Mouse (Mus musculus) kidney, postnatal 0 days (tissue): ENCODE data around the gene Man1c1. TPM values are rescaled to one million over a fixed set of nuclear protein-coding genes. Genes with fewer than 3 reads are reported as not detected.

Experiments used
- ATAC-seq: fragments of 200-750 bp; cut with Nextera tagmentation; replicated peaks from 2 replicates; pipeline ENCODE4 v1.8.0; 2017; ENCODE audit warnings: low read depth, moderate number of reproducible peaks, moderate TSS enrichment, moderate library complexity; ENCODE audit not compliant: low FRiP score
- DNase-seq: peaks from one replicate; pipeline ENCODE4 v3.0.0-alpha.2; 2016; ENCODE audit warnings: low spot score
- H3K27ac ChIP-seq: fragments of 300-500 bp; sonication (generic); 2 replicates; pipeline ENCODE4 v1.5.1; 2014; ENCODE audit warnings: mild to moderate bottlenecking
- H3K27me3 ChIP-seq: fragments of 300-500 bp; sonication (generic); 2 replicates; pipeline ENCODE4 v1.6.1; 2014; ENCODE audit warnings: low read length, mixed read lengths; ENCODE audit not compliant: insufficient read depth
- H3K36me3 ChIP-seq: fragments of 300-500 bp; sonication (generic); 2 replicates; pipeline ENCODE4 v1.6.1; 2014; ENCODE audit warnings: low read length, mixed read lengths; ENCODE audit not compliant: insufficient read depth
- H3K4me1 ChIP-seq: fragments of 300-500 bp; sonication (generic); replicated peaks from 2 replicates; pipeline ENCODE4 v1.6.1; 2014; ENCODE audit warnings: antibody characterized with exemption, low read length, mixed read lengths; ENCODE audit not compliant: insufficient read depth
- H3K4me2 ChIP-seq: fragments of 300-500 bp; sonication (generic); 2 replicates; pipeline ENCODE4 v1.6.1; 2014; ENCODE audit warnings: mild to moderate bottlenecking, low read length, moderate library complexity, mixed read lengths
- H3K4me3 ChIP-seq: fragments of 300-500 bp; sonication (generic); replicated peaks from 2 replicates; pipeline ENCODE4 v1.5.1; 2014; ENCODE audit warnings: low read depth, low read length
- H3K9ac ChIP-seq: fragments of 300-500 bp; sonication (generic); 2 replicates; pipeline ENCODE4 v1.6.1; 2014; ENCODE audit warnings: low read depth, low read length
- H3K9me3 ChIP-seq: fragments of 300-500 bp; sonication (generic); replicated peaks from 2 replicates; pipeline ENCODE4 v1.6.1; 2016; ENCODE audit warnings: low read length, inconsistent platforms, mixed read lengths
- CTCF ChIP-seq: IDR thresholded peaks from 2 replicates; pipeline ENCODE4 v1.5.1; 2016; ENCODE audit warnings: antibody characterized with exemption, low read depth, mild to moderate bottlenecking, moderate library complexity
- WGBS: fragments of 180-500 bp; shearing (Covaris S2); extraction: QIAGEN DNeasy Blood & Tissue Kit; methylation state at CpG from one replicate; pipeline ENCODE4 v1.1.7; 2014; 5-methylcytosine and 5-hydroxymethylcytosine counted together
- polyA plus RNA-seq: library from polyadenylated mRNA; unstranded; fragments of >200 nt; fragmentation: Nextera tagmentation; extraction: Ambion mirVana; gene quantifications from 2 replicates; pipeline ENCODE4 v1.2.1, GENCODE M21; 2015

The Man1c1 gene
- polyA plus RNA-seq, 1 experiment from 2014 or later, result 3.2 TPM

GRCm38 (mm10) chr4:134578407-134578806, 125.7 kb downstream of the Man1c1 start:
- no peak overlapping the region for H3K4me2 ChIP-seq
- no peak overlapping the region for H3K9ac ChIP-seq
- H3K27ac ChIP-seq, result no peak overlapping the region
- WGBS, result 65% methylated on average over 5 of the region's 5 CpGs
- H3K36me3 ChIP-seq, result no peaks in the 10 kb centered on the region
- H3K27me3 ChIP-seq, result no peaks in the 10 kb centered on the region
- no peak for ATAC-seq
- peaks cover 12% of the 10 kb centered on the region; the same call in 1 of the 2 replicates for H3K4me1 ChIP-seq
- no peaks in the 10 kb centered on the region for H3K9me3 ChIP-seq
- DNase-seq, result no peak
- no peak overlapping the region for H3K4me3 ChIP-seq
- no peak for TF ChIP-seq CTCF

DNA sequence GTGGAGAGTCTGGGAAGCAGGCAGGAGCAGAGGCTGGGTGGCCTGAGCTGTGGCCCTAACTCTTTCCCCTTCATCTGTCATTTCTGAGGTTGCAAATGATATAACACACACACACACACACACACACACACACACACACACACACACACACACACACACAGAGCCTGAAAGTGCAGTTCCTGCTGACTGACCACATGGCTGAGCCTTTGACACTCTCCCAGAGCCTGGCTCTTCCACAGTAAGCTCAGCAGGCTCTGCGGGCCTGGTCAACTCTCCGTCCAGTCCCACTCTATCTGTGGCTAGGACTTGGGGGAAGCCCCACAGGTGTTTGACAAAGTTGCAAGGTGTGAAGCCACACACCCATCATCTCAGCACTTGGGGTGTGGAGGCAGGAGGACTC, 126.8 kb downstream of the Man1c1 start:
- H3K36me3 ChIP-seq, result no peaks in the 10 kb centered on the region
- H3K4me3 ChIP-seq, result no peak overlapping the region
- H3K27ac ChIP-seq, result no peak overlapping the region
- TF ChIP-seq CTCF, result no peak
- ATAC-seq (no peak), DNase-seq (no peak)
- no peaks in the 10 kb centered on the region for H3K27me3 ChIP-seq
- no peak overlapping the region for H3K4me2 ChIP-seq
- peaks cover 12% of the 10 kb centered on the region; the same call in 1 of the 2 replicates for H3K4me1 ChIP-seq
- WGBS, result 82% methylated on average over 2 of the region's 2 CpGs
- no peak overlapping the region for H3K9ac ChIP-seq
- H3K9me3 ChIP-seq, result no peaks in the 10 kb centered on the region

DNA sequence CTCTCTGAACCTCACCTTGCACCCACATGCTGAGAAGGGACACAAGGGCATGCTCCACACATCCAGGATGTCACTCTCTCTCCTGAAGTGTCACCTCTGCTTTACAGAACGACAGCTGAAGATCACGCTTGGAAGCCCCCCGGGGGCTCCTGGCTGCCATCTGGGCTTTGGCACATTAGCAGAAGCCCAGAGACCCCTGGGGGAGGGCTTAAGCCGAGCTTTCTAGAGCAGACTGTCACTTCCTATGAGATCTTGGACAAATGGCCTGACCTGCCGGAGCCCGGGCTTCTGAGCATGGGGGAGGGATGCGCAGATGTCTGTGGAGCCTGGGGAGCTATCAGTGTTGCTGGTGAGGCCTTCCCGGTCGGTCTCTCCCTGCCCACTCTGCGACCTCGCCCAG, 128.6 kb downstream of the Man1c1 start:
- DNase-seq (no peak), ATAC-seq (no peak)
- no peak overlapping the region for H3K4me3 ChIP-seq
- peaks cover 12% of the 10 kb centered on the region; the same call in 1 of the 2 replicates for H3K4me1 ChIP-seq
- no peak overlapping the region for H3K27ac ChIP-seq
- no peak overlapping the region for H3K4me2 ChIP-seq
- H3K9ac ChIP-seq, result no peak overlapping the region
- no peaks in the 10 kb centered on the region for H3K9me3 ChIP-seq
- no peaks in the 10 kb centered on the region for H3K27me3 ChIP-seq
- H3K36me3 ChIP-seq, result no peaks in the 10 kb centered on the region
- TF ChIP-seq CTCF, result no peak
- 43% methylated on average over 11 of the region's 11 CpGs for WGBS

DNA sequence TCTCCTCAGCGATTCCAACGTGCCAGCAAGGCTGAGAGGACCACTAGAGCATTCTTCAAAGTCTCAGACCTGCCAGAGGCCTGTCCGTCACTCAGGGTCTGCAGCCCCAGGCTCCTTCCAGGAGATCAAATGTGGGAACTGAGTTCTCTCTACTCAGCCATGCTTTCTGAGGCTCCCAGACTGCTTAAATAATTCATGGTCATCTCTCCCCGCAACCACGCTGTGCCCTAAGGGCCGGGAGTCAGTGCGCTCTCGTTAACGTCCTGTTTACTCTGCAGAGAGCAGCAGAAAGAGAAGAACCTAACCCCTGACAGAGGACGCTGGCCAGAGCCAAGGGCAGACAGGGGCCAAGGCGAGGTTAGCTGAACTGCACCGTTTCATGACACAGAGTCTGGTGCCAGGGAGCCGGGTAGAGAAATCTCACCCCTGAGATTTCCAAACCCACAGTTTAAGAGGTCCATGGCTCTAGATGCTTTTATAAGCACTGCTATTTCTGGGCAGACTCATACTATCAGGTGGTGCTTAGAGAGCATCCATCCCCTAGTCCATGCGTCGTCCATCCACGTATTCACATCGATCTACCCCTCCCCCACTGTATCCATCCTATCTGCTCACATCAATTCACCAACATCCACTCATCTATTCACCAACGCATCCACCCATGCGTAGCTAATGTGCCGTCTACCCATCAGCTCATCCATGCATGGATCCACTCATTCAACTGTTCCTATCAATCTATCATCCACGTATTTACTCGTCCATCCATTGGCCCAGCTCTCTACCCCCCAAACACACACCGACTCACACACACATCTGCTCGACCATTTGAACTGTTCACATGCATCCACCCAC, 131.4 kb downstream of the Man1c1 start:
- Histone ChIP-seq H3K27ac (no peak overlapping the region), H3K4me3 (no peak overlapping the region), H3K9me3 (no peaks in the 10 kb centered on the region), H3K27me3 (no peaks in the 10 kb centered on the region), H3K4me2 (no peak overlapping the region), H3K4me1 (no peaks in the 10 kb centered on the region), H3K9ac (no peak overlapping the region), H3K36me3 (no peaks in the 10 kb centered on the region)
- ATAC-seq, result no peak
- no peak for TF ChIP-seq CTCF
- DNase-seq, result no peak
- 65% methylated on average over 24 of the region's 24 CpGs for WGBS

GRCm38 (mm10) chr4:134570704-134571451, 133.2 kb downstream of the Man1c1 start:
- no peak for DNase-seq
- 66% methylated on average over 14 of the region's 14 CpGs for WGBS
- no peak overlapping the region for H3K27ac ChIP-seq
- H3K4me2 ChIP-seq, result no peak overlapping the region
- no peaks in the 10 kb centered on the region for H3K27me3 ChIP-seq
- no peak overlapping the region for H3K4me3 ChIP-seq
- no peak for ATAC-seq
- no peak for TF ChIP-seq CTCF
- H3K36me3 ChIP-seq, result no peaks in the 10 kb centered on the region
- no peak overlapping the region for H3K9ac ChIP-seq
- H3K4me1 ChIP-seq, result no peaks in the 10 kb centered on the region
- no peaks in the 10 kb centered on the region for H3K9me3 ChIP-seq

DNA sequence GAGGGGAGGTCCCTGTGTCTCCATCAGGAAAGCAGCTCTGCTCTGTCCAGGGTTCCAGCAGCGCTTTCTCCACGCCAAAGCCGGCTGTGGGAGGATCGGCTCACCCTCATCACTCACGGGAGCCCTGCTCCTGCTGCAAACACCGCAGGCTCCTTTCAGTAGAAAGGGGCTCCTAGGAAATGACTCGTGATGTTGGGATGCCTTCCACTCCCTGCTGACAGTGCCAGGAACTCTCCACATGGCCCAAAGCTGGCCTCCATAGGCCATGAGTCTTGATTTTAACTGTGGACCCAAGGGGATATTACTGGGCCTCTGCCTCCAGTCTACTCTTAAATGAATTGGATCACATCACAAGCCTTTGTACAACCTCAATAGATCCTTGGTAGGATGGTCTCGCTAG, 134.3 kb downstream of the Man1c1 start:
- no peak for TF ChIP-seq CTCF
- no peak overlapping the region for H3K4me3 ChIP-seq
- ATAC-seq (no peak), DNase-seq (no peak)
- H3K9me3 ChIP-seq, result no peaks in the 10 kb centered on the region
- H3K4me1 ChIP-seq, result no peaks in the 10 kb centered on the region
- no peaks in the 10 kb centered on the region for H3K27me3 ChIP-seq
- 70% methylated on average over 8 of the region's 8 CpGs for WGBS
- no peak overlapping the region for H3K4me2 ChIP-seq
- no peak overlapping the region for H3K9ac ChIP-seq
- no peak overlapping the region for H3K27ac ChIP-seq
- H3K36me3 ChIP-seq, result no peaks in the 10 kb centered on the region
